Mouse (Mus musculus) neural tube, embryonic 10.5 days (tissue): ENCODE measurements around the gene Opcml.

Experiments
- DNase-seq: peaks from one replicate; pipeline ENCODE4 v3.0.0-alpha.2; 2017; ENCODE audit warnings: low spot score; ENCODE audit errors: extremely low spot score

The Opcml gene

DNA sequence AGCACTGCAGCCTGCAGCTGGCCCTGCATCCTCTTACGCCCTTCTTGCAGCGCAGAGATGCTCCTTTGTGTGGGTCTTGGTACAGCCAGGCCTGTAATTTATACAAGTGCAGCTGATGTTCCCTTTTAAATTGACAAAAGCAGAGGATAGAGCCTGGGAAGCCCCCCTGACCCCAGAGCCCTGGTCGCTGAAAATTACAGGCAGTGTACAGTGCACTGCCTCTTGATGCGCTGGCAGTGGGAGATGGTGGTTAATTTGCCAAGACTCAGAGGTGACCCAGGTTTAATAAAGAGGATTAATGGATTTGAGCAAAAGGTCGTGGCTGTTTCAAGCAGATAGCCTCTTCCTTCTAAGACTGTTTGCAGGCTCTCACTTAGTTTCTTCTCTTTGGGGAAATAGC is 39.9 kb downstream of the Opcml start:
- DNase-seq = no peak

DNA sequence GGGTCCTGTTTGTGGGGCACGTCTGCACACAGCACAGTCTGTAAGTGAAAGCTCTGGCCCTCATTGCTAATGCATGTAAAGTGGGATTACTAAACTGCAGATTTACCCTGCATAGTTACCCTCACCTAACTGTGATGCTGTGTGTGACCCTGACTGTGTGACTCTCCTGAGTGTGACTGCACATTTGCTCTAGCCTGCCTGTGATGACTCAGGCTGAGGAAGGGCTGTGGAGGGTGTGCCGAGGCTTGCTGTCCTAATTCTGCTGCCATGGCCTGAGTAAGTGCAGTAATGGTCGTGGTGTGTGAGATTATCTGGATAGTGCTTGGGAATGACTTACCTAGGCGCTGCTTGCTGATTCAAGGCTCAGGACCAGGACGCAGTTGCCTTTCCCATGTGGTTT is 52.2 kb downstream of the Opcml start:
- no peak for DNase-seq

- DNase-seq = no peak
These were observed 81.0 kb downstream of the Opcml start for GRCm38 (mm10) chr9:27871624-27872023.

DNA sequence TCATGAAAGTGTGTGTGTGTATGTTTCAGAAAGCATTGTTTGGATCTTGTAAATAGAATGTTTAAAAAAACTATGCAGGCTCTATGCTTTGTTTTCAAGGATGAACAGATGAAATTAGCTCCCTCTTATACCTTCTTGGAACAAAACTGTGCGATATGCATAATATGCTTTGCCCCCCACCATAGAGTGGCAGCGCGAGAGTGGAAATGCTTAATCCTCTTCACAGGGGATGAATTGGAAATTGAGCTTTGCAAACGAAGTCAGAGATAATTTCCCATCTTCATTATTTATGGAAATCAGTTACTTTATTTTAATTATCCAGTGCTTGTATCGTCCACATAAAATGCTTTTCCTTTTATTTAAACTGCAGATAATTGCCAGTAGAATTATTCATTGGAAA is 99.1 kb downstream of the Opcml start:
- DNase-seq = no peak

DNA sequence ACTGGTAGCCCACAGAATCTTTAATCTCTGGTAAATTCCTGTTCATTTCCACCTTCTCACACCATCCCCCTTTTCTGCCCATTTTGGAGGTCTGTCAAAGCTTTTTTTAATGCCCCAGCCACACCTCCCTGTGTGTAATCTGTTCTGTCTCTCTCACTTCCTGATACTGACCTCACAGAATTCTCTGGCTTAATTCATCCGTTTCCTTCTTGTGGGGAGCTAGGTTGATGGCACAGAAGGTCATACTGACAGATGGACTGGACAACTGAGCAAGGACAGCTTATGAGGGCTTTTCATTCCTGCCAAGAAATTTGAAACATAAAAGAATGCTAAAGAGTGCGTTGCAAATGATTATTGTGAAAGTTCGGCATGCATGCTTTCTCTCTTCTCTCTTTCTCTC is 126.7 kb downstream of the Opcml start:
- no peak for DNase-seq

GRCm38 (mm10) chr9:27923495-27923894 is 132.9 kb downstream of the Opcml start:
- DNase-seq = no peak

DNA sequence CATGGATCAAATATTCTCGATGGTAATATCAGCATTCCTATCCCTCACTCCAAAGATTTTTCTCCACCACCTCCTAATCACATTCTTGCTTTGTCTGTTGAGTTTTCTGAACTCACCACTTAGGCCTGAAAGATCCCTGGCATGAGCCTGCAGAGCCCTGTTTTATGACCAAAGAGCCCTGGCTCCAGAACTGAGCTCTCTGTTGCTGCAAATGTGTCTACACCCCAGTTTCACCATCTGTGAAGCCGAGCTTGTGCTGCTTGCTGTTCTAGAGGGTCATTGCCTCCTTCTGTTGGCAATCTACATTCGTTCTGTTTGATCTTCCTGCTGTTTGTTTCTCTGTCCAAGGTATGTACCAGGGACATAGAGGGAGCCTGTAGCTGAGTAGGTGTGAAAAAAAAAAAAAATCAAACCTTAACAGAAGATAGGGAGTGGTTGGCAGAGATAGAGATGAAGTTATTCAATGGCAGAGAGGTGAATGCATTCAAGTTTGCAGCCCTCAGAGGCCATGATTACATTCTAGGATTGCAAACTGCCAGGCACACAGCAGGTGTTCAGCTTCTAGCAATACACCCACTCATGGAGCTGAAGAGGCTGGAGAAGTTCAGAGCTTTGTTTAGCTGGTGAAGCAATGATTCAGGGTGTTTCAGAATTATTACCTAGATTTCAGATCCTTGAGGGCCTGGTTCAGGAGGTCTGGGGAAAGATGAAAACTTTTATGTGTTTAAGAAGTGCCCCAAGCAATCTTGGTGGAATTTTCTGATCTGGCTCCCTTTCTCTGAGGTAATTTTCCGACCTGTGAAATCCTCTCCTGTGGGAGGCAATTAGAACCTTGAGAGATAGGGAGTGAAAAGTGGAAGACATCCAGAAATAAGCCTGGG is 133.6 kb downstream of the Opcml start:
- DNase-seq = no peak

DNA sequence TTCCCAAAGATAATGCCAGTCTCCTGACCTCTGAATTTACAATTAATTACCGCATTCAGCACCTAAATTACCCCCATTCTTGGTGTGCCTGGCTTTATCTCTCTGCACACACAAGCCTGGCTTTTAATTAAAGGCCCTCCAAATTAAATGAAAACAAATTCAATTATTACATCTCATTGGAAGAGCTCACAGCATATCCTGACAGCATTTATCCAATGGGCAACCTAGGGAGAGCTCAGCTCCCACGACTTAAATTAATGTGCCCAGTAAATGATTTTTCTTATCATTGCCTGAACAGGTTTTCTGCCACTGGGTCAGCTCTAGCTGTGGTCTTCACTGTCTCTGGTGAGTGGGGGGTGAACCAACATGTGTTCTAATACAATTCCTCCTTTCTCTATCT is 135.1 kb downstream of the Opcml start:
- DNase-seq = no peak

DNA sequence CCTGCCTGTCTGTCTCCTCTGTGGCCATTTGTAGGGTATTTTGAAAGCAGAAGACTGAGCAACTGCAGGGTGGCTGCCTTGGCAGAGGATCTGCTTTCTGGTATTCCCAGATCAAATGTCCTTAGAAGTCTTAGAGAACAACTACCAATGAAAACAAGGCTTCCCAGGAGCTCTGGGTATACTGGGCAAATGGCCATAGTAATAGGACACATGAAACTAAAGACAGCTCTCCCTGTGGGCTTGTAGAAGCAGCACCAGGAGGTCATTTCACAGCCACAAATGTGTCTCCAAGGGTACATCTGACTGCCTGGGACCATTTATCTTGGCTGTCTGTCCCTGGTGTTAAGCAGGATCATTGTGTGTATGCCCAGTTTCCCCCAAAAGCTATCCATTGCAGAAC is 146.7 kb downstream of the Opcml start:
- no peak for DNase-seq

DNA sequence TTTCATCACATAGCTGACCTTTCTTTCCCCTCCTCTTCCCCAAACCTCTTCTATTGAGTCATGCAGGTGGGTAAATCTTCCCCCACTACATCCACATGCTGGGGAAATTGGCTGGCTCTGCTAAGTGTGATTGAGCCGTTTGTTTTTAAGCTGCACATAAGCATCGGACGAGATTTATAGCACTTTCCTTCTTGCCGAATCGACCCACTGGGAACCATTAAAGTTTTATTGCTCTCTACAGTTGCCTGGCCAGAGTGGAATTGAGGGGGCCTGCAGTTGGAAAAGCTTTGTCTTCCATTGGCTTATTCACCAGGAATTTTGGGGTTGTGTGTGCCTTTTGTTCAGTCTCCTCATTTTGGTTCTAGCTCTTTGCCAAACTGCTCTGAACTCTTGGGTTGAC is 147.1 kb downstream of the Opcml start:
- no peak for DNase-seq

- peak; percentile 24 for DNase-seq
These were observed 154.9 kb downstream of the Opcml start for GRCm38 (mm10) chr9:27945323-27946010.

DNA sequence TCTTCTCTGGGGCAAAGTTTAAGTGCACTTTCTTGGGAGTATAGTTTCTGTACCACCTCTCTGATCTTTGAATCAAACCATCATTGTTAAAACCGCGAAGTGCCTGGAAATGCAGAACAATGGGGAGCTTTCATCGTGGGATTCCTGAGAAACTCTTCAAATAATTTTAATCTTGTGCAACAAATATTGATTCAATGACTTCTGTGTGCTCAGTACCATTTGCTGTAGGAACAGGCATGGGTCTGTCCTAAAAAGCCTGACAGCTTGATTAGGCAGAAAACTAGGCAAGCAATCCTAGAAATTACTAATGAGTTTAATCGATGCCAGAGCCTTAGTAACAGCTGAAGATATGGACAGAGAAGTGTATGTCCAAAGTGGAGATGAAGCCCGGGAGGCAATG is 160.5 kb downstream of the Opcml start:
- DNase-seq = no peak

- DNase-seq = no peak
These were observed 171.1 kb downstream of the Opcml start for GRCm38 (mm10) chr9:27961682-27962081.

DNA sequence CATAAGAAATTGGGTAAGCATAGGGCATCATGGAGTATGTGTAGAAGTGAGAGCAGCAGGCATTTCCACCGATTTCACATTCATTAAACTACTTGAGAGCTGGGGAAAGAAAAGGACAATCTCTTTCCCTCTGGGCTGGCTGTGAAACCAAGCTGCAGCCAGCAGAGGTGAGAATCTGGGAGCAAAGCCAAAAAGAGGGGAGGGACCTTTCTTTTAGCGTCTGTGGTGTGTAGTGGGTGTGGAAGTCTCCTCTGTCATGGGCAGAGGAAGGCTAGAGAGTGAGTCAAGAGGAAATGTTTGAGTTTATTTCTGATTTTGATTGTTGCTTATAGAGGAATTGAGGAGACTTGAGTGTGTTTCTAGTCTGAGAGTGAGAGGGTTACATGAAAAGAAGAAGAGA is 172.8 kb downstream of the Opcml start:
- DNase-seq = no peak

GRCm38 (mm10) chr9:27964902-27965550 is 174.5 kb downstream of the Opcml start:
- no peak for DNase-seq

GRCm38 (mm10) chr9:27968266-27968665 is 177.7 kb downstream of the Opcml start:
- no peak for DNase-seq

GRCm38 (mm10) chr9:27972293-27972692 is 181.7 kb downstream of the Opcml start:
- no peak for DNase-seq

- DNase-seq = no peak
These were observed 192.0 kb downstream of the Opcml start for GRCm38 (mm10) chr9:27982576-27982975.

DNA sequence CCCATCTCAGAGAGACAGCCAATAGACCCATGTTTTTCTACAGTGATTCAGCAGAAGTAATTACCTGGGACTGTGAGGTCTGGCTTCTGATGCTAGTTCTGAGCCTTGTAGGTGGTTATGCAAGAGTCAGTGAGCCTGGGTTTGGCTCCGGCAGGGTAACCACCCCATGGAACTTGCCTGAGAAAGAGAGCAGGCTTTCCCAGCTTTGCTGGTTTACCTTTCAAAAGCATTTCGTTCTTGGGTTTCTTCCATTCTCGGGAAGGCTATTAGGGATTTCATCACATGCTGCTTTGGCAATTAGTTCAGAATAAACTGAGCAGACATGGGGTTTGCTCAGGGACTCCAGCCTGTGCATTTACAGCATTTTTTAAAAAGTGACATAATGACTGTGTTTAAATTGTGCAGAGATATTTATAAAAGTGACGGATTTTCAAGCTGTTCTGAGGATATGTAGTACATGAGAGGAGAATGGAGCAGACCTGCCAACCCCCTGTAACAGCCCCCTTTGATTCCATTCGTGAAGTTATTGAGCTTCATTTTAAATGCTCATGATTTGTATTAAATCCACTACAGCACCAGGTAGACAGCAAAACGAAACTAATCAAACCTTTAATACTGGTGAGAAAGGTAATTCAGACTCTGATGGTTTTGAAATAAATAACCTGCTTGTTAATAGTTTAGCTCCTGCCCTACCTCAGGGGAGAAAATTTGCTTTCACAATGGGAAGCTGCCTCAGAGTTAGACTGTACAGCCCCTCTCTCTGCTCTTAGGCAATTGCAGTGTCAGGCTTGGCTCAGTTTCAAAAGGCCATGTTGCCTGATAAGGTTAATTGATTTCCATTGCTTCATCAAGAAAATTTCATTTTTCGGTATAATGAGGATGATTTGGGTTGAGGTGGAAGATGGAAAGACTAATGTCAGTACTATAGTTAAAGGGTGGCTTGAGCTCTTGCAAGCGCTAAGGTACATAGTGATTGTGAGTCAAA is 196.3 kb downstream of the Opcml start:
- DNase-seq = no peak

- no peak for DNase-seq
These were observed 201.0 kb downstream of the Opcml start for GRCm38 (mm10) chr9:27991611-27992010.

DNA sequence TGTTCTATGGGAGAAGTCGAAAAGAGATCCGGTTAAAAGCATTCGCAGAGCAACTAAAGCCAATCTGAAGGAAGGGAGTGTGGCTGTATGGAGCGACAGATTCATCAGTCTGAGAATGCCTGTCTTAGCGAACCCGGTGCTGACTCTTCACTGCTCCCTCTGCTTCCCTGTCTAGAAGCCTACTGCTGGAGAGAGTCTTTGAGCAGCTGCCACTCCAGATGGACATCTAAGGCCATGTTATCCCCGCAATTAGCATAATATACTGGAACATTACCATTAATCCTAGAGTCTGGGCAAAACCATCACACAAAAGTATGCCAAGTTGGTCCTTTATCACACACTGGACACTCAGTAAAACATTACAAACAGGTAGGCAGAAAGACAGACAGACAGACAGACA is 206.0 kb downstream of the Opcml start:
- DNase-seq = no peak
